Mouse (Mus musculus) ovary, adult 10 weeks (tissue): Measurements from ENCODE around the gene Fam214b. TPM values are rescaled to one million over a fixed set of nuclear protein-coding genes. Genes with fewer than 3 reads are reported as not detected.

Experiments
- polyA plus RNA-seq: library from polyadenylated mRNA; stranded (reverse); fragments of 350-450 nt; fragmentation: Illumina TruSeq; extraction: RNeasy Lipid Tissue Mini Kit (QIAGEN cat#74804); gene quantifications from one replicate; pipeline ENCODE4 v1.2.3, GENCODE M21; 2014

The Fam214b gene
- polyA plus RNA-seq: 1.5 TPM

DNA sequence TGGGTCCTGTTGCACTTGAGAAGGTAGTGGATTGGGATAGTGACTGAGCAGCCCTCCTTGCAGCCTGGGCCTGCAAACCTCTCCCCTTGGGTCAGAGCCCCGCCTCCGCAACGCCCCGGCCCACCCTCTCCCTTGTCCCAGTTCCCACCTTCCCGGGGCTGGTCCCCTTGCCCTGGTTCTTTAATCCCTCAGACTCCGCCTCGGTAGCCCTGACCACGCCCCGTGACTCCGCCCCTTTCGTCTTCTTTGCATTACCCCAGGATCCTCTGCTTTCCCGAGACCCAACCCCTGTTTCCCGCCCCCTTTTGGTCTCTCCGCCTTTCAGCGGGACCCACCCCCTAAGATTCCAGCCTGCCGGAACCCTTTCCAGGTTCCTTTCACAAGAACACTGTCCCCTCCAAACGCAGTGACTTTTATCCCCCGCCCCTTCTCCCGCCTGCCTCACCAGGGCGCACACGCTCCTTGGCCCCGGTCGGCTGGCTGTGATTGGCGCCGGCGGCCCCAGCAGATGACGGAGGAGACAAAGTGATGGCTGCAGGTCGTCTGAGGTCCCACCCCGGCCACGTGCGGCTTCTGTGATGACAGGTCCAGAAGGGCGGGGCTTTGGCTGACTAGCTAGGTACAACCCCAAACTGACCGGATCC, at the start of gene Fam214b:
Gene Fam214b, minus strand, starts transcription at position 562 of the 644 bp plus-strand sequence.

DNA sequence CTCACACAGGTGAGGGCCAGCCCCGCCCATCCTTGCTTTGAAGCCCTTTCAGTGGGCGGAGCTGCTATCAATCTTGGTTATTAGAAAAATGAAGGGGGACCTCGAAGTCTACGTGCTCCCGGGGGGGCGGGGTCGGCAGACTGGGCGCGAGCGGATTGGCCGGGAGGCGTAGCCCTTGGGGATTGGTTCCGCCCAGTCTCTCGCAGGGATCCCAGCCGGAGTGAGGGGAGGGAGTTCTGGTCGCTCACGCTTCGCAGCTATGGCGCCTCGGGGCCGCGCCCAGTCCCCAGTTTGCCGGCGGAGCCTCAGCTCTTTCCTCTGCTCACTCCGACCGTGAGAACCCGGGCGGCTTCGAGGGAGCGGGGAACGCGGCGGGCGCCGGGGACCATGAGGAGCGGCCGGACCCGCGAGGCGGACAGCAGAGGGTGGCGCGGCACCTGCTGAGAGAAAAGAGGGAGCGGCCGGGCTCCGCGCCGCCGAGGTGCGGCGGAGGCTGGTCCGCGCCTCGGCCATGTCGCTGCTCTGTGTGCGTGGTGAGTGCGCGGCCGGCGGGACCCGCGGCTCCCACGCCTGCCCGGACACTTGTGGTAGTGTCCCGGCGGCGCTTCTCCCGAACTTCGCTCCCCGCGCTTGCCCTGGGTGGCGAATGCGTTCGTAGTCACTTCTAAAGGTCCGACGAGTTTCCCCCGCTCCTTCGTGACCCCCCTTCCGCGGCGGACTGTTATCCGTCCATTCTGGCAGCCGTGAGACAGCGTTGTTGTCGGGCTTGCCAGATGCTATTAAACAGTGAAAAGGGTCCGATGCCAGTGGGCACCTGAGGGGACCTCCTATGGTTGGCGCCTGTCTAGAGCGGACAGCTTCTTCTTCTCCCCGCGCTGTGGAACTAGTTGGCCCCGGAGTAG, 13.0 kb upstream of the Fam214b start, which contains the start of gene Unc13b:
Gene Unc13b, plus strand, starts transcription at position 201 of the 902 bp plus-strand sequence.

DNA sequence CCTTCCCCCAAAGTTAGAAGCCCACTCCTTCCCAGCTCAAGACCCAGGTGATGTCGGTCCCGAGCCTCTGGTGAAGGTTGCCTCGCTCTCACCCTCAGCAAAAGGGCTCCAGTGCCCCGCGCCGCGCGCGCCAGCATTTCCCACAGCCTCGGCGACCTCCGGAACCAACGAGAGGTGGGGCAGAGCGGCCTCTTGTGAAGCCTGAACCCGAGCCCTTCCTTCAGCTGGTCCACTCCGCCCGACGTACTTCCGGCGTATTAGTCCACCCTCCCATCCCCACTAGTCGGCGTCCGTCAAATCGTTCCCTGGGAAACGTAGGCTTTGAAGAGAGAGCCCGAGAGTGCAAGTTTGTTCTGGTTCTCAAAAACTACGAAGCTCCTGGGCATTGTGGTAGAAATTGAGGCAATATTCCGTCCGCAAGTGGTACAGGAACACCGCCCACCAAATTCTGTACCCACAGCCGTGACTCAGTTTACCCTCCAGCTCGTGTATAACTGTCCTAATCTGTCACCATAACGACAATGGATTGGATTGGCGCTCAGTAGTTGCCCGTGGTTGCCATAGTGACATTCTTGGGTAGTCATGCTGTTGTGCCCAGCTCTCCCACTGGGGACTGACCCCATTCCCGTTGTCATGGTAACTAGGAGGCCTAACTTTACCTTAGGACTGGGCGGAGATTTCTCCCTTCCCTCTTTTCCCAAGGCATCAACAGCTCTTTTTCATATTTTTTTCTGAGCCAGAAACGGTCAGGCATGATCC, 14.6 kb downstream of the Fam214b start, which contains the start of gene Stoml2:
Gene Stoml2, minus strand, starts transcription at position 474 of the 759 bp plus-strand sequence.

DNA sequence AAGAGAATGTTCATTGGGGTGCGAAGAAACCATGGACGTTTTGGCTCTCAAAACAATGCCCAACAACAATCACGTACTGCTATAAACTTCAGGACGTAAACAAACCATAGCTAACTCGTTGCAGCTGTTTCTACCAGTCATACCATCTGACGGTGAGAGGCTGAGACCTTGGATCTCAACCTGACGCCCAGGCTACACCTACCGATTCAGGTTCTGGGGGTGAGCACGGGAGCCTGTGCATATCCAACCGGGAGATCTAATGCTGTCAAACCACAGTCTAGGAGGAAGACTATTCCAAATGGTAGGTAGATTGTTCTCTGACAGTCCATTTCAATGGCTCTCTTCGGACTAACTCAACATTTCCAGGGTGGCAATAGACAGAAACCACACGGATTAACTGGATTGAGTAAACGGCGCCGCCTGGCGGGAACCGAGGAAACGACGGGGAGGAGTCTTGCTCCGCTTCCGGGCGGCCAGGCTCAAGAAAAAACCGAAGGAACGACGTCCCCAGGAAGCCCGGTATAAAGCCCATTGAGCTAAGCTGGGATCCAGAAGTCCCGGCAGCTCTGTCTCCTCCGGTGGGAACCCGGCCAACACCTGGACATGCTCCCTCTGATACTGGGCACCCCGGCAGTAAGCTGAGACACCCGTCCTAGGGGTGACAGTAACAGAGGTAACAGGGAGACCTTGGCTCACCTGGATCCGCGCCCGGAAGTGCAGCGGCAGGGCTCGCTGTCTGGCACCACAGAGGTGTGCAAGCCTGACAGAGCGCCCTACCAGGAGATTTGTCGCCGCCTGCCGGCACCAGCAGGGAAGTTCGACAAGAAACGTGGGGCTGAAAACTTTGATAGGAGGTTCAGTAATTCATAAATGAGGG, 20.7 kb downstream of the Fam214b start, which contains the start of gene Pigo:
Gene Pigo, minus strand, starts transcription at position 736 of the 877 bp plus-strand sequence.

DNA sequence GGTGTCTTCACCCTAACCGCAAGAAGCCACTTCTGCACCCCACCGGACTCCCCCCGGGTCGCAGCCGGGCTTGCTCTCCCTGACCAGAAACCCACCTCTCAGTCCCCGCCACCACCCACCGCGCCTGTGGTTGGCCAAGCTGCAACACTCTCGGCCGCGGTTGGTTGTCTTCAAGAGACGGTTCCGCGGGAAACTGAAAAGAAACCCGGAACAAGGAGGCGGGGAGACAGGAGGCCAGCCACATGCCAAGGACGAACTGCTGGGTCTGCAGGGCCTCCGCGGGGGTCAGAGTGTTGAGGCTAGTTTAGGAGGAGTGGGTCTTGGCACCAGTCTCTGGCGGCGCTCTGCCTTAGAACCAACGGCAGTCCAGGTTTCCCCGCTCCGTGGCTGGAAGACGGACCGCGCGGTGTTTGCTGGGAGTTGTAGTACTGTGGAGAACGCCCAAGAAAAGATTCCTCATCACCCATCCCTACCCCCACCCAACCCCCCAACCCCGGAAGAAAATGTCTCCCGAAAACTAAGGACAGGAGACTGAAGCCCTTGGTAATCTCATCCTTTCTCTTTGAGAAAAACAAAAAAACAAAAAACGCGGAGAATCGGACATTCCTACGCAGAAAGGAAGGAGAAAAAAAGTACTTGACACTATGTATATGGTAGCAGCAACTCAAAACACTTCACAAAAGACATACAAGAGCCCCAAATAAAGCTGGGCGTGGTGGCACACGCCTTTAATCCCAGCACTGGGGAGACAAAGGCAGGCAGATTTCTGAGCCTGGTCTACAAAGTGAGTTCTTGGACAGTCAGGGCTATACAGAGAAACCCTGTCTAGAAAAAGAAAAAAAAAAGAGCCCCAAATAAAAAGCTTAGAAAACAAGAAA, 35.6 kb downstream of the Fam214b start, which contains the start of gene Fancg:
Gene Fancg, minus strand, starts transcription at position 346 of the 878 bp plus-strand sequence.

DNA sequence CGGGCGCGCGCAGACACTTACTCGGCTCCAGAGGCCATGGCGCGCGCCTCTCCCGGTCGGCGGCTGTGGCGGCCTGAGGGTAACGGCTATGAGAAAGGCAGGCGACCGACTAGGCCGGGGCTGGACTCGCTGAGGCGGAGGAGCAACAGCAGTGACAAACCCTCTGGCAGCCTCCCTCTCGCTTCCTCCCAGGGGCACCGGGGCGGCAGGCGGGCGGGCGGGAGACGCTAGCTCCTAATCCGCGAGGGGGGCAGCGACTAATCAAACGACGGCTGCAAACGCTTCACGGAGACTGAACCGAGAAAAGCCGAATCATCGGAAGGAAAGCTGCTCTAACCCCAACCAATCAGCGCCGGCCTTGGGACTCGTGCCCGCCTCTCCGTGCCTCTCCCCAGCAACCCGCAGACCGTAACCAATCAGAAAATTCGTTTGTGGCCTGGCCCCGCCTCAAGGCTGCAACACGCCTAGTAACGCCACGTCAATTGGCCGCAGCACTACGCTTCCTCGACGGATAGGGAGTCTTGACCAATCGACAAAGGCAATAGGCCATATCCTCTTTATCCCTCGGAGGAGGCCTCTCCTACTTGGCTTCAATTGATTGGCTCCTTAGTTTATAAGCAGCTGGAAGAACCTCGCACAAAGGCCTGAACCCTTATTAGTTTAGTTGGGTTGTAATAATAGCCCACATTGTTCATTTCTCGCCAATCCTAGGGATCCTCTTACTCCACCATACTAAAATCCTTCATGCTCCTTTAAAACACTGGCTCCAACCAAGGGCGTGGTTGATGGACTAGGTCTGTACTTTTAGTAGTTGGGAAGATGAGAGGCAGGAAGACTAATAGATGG, 45.7 kb downstream of the Fam214b start, which contains the start of gene Vcp:
Gene Vcp, minus strand, starts transcription at position 367 of the 846 bp plus-strand sequence.

Other genes with a start within 250 kb of the Fam214b start
- gene Fam205a1, start 192.3 kb downstream of the Fam214b start, polyA plus RNA-seq: not detected
- not detected for gene Gm12394, start 189.4 kb downstream of the Fam214b start, polyA plus RNA-seq
- gene Fam205c, start 172.0 kb downstream of the Fam214b start, polyA plus RNA-seq: not detected
- gene Phf24, start 129.6 kb downstream of the Fam214b start, polyA plus RNA-seq: 1.1 TPM
- 0.83 TPM for gene Dnajb5, start 96.4 kb downstream of the Fam214b start, polyA plus RNA-seq
- gene 1700022I11Rik, start 76.6 kb downstream of the Fam214b start, polyA plus RNA-seq: not detected
- gene Vcp, start 45.7 kb downstream of the Fam214b start, polyA plus RNA-seq: 261 TPM
- gene Fancg, start 35.7 kb downstream of the Fam214b start, polyA plus RNA-seq: 4.3 TPM
- gene Pigo, start 20.4 kb downstream of the Fam214b start, polyA plus RNA-seq: 1.5 TPM
- 24.2 TPM for gene Stoml2, start 14.5 kb downstream of the Fam214b start, polyA plus RNA-seq
- 18.7 TPM for gene Unc13b, start 12.7 kb upstream of the Fam214b start, polyA plus RNA-seq
- 0.23 TPM for gene Atp8b5, start 220.9 kb upstream of the Fam214b start, polyA plus RNA-seq